Mouse (Mus musculus) kidney, embryonic 15.5 days (tissue): ENCODE results near the gene Rrp9. TPM values are rescaled to one million over a fixed set of nuclear protein-coding genes. Genes with fewer than 3 reads are reported as not detected.
"Not testable (repeated sequence)": the region's sequence is repeated elsewhere in the genome, so short reads cannot be mapped to it uniquely, and the experiment has no call there.

Experiments
- ATAC-seq: fragments of 200-750 bp; cut with Nextera tagmentation; replicated peaks from 2 replicates; pipeline ENCODE4 v1.8.0; 2017; ENCODE audit warnings: moderate TSS enrichment; ENCODE audit not compliant: low FRiP score
- H3K27ac ChIP-seq: fragments of 300-500 bp; sonication (generic); 2 replicates; pipeline ENCODE4 v1.5.1; 2015; ENCODE audit warnings: mild to moderate bottlenecking, inconsistent platforms
- H3K27me3 ChIP-seq: fragments of 300-500 bp; sonication (generic); 2 replicates; pipeline ENCODE4 v1.6.1; 2015; ENCODE audit warnings: inconsistent platforms
- H3K36me3 ChIP-seq: fragments of 300-500 bp; sonication (generic); 2 replicates; pipeline ENCODE4 v1.6.1; 2015; ENCODE audit warnings: inconsistent platforms
- H3K4me1 ChIP-seq: fragments of 300-500 bp; sonication (generic); 2 replicates; pipeline ENCODE4 v1.6.1; 2015; ENCODE audit warnings: inconsistent platforms
- H3K4me2 ChIP-seq: fragments of 300-500 bp; sonication (generic); 2 replicates; pipeline ENCODE4 v1.6.1; 2015; ENCODE audit warnings: moderate library complexity, mild to moderate bottlenecking, inconsistent platforms
- H3K4me3 ChIP-seq: fragments of 300-500 bp; sonication (generic); replicated peaks from 2 replicates; pipeline ENCODE4 v1.5.1; 2015; ENCODE audit warnings: mild to moderate bottlenecking, inconsistent platforms
- H3K9ac ChIP-seq: fragments of 300-500 bp; sonication (generic); 2 replicates; pipeline ENCODE4 v1.6.1; 2015; ENCODE audit warnings: mild to moderate bottlenecking, inconsistent platforms
- H3K9me3 ChIP-seq: fragments of 300-500 bp; sonication (generic); replicated peaks from 2 replicates; pipeline ENCODE4 v1.6.1; 2016; ENCODE audit warnings: inconsistent platforms
- WGBS: fragments of 180-500 bp; shearing (Covaris S2); methylation state at CpG from one replicate; pipeline ENCODE4 v1.1.7; 2015; ENCODE audit warnings: mixed read lengths; 5-methylcytosine and 5-hydroxymethylcytosine counted together
- polyA plus RNA-seq: library from polyadenylated mRNA; unstranded; fragments of >200 nt; fragmentation: Nextera tagmentation; extraction: Ambion mirVana; gene quantifications from 2 replicates; pipeline ENCODE4 v1.2.1, GENCODE M21; 2015

Rrp9 gene
- polyA plus RNA-seq, 1 experiment from 2014 or later: 54.3 TPM

DNA sequence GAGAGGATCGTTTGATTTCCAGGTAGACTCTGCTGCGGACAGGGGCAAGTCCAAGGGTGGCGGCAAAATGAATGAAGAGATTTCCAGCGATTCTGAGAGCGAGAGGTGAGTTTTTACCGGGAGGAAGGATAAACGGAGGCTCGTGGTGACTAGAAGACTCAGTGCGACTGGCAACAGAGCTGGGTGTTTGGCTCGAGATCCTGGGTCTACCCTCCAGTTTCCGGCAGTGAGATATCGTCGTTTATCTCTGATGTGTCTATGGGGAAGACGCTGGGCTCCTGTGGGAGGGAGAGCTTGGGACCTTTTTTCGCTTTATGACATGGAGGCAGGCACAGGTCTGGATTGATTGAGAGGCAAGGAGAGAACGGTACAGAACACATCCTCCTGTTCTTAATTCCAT is 1.9 kb downstream of the Rrp9 start:
- H3K9me3 ChIP-seq: no peaks in the 10 kb centered on the region
- peaks cover 47% of the 10 kb centered on the region for H3K4me1 ChIP-seq
- H3K4me2 ChIP-seq: peak overlapping the region; percentile 86
- H3K27ac ChIP-seq: 0 out of 2 replicates have a peak overlapping the region, but pooled peaks have one; percentile 16
- H3K27me3 ChIP-seq: no peaks in the 10 kb centered on the region
- no peak for ATAC-seq
- peaks cover 22% of the 10 kb centered on the region for H3K36me3 ChIP-seq
- 3% methylated on average over 16 of the region's 16 CpGs for WGBS
- H3K9ac ChIP-seq: peak overlapping the region; percentile 65
- peak overlapping the region; percentile 76 for H3K4me3 ChIP-seq

DNA sequence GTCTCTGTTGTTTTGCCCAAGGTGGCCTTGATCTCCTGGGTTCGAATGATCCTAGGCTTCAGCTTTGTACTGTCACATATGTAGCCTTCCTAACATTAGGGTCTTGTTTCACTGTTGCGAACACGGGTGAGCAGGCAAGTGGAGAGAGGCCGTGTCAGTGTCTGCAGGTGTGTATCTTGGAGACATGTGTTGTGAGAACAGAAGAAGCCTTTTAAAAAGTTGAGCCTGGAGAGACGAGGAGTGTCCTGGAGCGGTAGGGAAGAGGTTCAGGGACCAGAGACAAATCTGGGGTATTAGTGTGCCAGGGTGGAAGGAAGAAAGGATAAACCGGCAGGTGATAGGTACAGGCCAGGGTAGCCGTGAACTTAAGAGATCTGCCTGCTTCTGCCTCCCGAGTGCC is 2.3 kb downstream of the Rrp9 start:
- peak overlapping the region; percentile 65 for H3K9ac ChIP-seq
- H3K4me2 ChIP-seq: peak overlapping the region; percentile 86
- peaks cover 27% of the 10 kb centered on the region for H3K36me3 ChIP-seq
- H3K27me3 ChIP-seq: no peaks in the 10 kb centered on the region
- H3K9me3 ChIP-seq: no peaks in the 10 kb centered on the region
- H3K4me3 ChIP-seq: peak overlapping the region; percentile 76
- ATAC-seq: no peak
- H3K4me1 ChIP-seq: peaks cover 45% of the 10 kb centered on the region
- WGBS: 73% methylated on average over 9 of the region's 9 CpGs
- no peak overlapping the region for H3K27ac ChIP-seq

GRCm38 (mm10) chr9:106480541-106480940 is 4.8 kb downstream of the Rrp9 start:
- 92% methylated on average over 7 of the region's 7 CpGs for WGBS
- Histone ChIP-seq H3K4me2 (no peak overlapping the region), H3K27ac (no peak overlapping the region), H3K9me3 (no peaks in the 10 kb centered on the region), H3K36me3 (peaks cover 51% of the 10 kb centered on the region), H3K9ac (no peak overlapping the region), H3K27me3 (no peaks in the 10 kb centered on the region), H3K4me1 (peaks cover 21% of the 10 kb centered on the region), H3K4me3 (no peak overlapping the region)
- no peak for ATAC-seq

- H3K4me2 ChIP-seq: no peak overlapping the region
- 87% methylated on average over 15 of the region's 15 CpGs for WGBS
- H3K4me3 ChIP-seq: no peak overlapping the region
- no peak overlapping the region for H3K9ac ChIP-seq
- no peak overlapping the region for H3K27ac ChIP-seq
- peaks cover 56% of the 10 kb centered on the region for H3K36me3 ChIP-seq
- no peaks in the 10 kb centered on the region for H3K9me3 ChIP-seq
- H3K27me3 ChIP-seq: no peaks in the 10 kb centered on the region
- no peak for ATAC-seq
- H3K4me1 ChIP-seq: peaks cover 16% of the 10 kb centered on the region
Observed at GRCm38 (mm10) chr9:106481075-106481474, 5.3 kb downstream of the Rrp9 start.

GRCm38 (mm10) chr9:106481676-106482075 is 5.9 kb downstream of the Rrp9 start:
- Histone ChIP-seq H3K4me1 (peaks cover 10% of the 10 kb centered on the region), H3K36me3 (peaks cover 62% of the 10 kb centered on the region), H3K27ac (no peak overlapping the region), H3K9me3 (no peaks in the 10 kb centered on the region), H3K27me3 (no peaks in the 10 kb centered on the region), H3K9ac (no peak overlapping the region), H3K4me3 (no peak overlapping the region), H3K4me2 (no peak overlapping the region)
- WGBS: 92% methylated on average over 13 of the region's 13 CpGs
- no peak for ATAC-seq

- 86% methylated on average over 17 of the region's 17 CpGs for WGBS
- Histone ChIP-seq H3K9ac (no peak overlapping the region), H3K4me3 (no peak overlapping the region), H3K4me1 (peaks cover 7% of the 10 kb centered on the region), H3K27me3 (no peaks in the 10 kb centered on the region), H3K27ac (no peak overlapping the region), H3K36me3 (peaks cover 62% of the 10 kb centered on the region), H3K9me3 (no peaks in the 10 kb centered on the region), H3K4me2 (no peak overlapping the region)
- no peak for ATAC-seq
Observed at GRCm38 (mm10) chr9:106482578-106483115, 6.9 kb downstream of the Rrp9 start.

DNA sequence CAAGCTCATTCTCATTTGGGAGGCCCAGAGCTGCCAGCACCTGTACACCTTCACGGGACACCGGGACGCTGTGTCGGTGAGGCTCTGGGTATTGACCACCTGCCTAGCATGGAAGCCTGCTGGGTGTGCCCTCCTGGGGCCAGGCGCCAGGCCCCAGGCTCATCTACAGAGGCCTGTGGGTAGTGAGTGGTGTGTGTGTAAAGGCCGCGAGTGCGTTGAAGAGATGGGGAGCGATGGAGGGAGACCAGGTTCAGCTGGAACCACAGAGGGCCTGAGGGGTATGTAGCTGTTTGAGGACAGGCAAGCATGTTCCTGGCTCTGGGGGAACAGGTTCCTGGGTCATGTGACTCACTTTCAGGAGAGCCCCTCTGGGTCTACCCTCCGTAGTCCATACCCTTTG is 7.4 kb downstream of the Rrp9 start:
- no peak for ATAC-seq
- no peaks in the 10 kb centered on the region for H3K27me3 ChIP-seq
- H3K27ac ChIP-seq: no peak overlapping the region
- no peak overlapping the region for H3K4me3 ChIP-seq
- no peak overlapping the region for H3K9ac ChIP-seq
- H3K36me3 ChIP-seq: peaks cover 62% of the 10 kb centered on the region
- no peak overlapping the region for H3K4me2 ChIP-seq
- no peaks in the 10 kb centered on the region for H3K9me3 ChIP-seq
- H3K4me1 ChIP-seq: peaks cover 2% of the 10 kb centered on the region
- 98% methylated on average over 10 of the region's 10 CpGs for WGBS

DNA sequence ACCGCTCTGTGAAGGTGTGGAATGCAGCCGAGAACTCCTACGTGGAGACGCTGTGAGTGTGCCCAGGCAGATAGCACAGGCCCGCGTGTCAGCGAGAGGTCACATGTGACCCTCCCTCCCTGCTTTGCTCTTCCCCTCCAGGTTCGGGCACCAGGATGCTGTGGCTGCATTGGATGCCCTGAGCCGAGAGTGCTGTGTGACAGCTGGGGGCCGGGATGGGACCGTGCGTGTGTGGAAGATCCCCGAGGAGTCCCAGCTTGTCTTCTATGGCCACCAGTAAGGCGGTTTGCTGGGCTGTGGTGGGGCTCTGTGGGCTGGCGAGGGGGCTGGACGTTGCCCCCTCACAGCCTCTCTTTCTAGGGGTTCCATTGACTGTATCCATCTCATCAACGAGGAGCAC is 7.8 kb downstream of the Rrp9 start:
- WGBS: 90% methylated on average over 17 of the region's 17 CpGs
- Histone ChIP-seq H3K36me3 (peaks cover 62% of the 10 kb centered on the region), H3K27me3 (no peaks in the 10 kb centered on the region), H3K4me1 (no peaks in the 10 kb centered on the region), H3K9me3 (no peaks in the 10 kb centered on the region), H3K4me2 (no peak overlapping the region), H3K4me3 (no peak overlapping the region), H3K27ac (no peak overlapping the region), H3K9ac (no peak overlapping the region)
- ATAC-seq: no peak

DNA sequence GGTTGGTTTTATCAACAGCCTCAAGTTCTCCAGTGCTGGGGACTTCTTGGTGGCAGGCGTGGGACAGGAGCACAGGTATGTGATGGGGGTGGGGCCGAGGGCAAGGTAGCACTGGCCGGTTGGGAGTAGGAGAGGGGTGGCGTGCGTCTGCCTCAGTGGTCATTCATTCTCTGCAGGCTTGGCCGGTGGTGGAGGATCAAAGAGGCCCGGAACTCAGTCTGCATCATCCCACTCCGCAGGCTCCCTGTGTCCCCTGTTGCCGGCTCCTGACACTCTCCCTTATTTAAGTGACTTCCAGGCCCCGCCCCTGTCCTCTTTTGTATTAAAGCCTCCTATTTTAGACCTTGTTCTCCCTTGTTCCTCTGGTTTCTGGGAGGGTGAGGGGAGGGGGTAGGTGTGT is 9.3 kb downstream of the Rrp9 start:
- Histone ChIP-seq H3K9me3 (no peaks in the 10 kb centered on the region), H3K36me3 (peaks cover 62% of the 10 kb centered on the region), H3K9ac (no peak overlapping the region), H3K4me3 (no peak overlapping the region), H3K4me1 (no peaks in the 10 kb centered on the region), H3K27me3 (no peaks in the 10 kb centered on the region), H3K27ac (no peak overlapping the region), H3K4me2 (no peak overlapping the region)
- WGBS: 87% methylated on average over 10 of the region's 10 CpGs
- ATAC-seq: no peak

DNA sequence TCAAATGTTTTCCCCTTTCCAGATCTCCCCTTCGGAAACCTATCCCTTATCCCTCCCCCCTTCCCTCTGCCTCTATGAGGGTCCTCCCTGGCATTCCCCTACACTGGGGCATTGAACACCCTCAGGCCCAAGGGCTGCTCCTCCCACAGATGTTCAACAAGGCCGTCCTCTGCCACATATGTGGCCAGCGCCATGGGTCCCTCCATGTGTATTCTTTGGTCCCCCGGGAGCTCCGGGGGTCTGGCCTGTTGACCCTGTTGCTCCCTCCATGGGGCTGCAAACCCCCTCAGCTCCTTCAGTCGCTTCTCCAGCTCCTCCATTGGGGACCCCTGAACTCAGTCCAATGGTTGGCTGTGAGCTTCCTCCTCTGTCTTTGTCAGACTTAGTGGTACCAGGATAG is 11.8 kb downstream of the Rrp9 start:
- H3K9ac ChIP-seq, H3K4me3 ChIP-seq, H3K9me3 ChIP-seq, H3K4me1 ChIP-seq, ATAC-seq, H3K27ac ChIP-seq, H3K27me3 ChIP-seq, H3K4me2 ChIP-seq: not testable (repeated sequence)
- peaks cover 40% of the 10 kb centered on the region for H3K36me3 ChIP-seq
- 85% methylated on average over 6 of the region's 6 CpGs for WGBS

DNA sequence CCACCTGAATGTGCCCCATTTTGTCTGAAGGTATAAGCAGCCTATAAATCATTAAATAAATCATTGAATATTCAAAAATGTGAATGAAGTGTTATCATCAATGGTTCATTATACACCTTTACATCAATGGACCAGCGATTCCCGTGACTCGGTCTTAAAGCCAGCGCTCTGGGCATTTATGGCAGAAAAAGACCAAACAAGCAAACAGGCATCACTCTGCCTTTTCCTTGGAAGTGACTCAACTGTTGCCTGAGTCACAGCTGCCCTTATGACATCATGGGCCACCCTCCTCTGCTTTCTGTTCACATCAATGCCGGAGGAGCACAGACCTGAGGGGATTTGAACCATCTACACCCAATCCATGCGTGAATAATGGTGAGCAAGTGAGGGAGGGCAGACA is 23.9 kb downstream of the Rrp9 start, which contains the start of gene Iqcf1:
Iqcf1 (plus strand) TSS at position 301 of the 400 bp plus-strand sequence.
- Histone ChIP-seq H3K4me1 (no peaks in the 10 kb centered on the region), H3K27ac (no peak within 1 kb of the TSS), H3K4me3 (no peak within 1 kb of the TSS), H3K9me3 (no peaks in the 10 kb centered on the region), H3K27me3 (no peaks in the 10 kb centered on the region), H3K36me3 (no peaks in the 10 kb centered on the region), H3K4me2 (no peak within 1 kb of the TSS), H3K9ac (no peak within 1 kb of the TSS)
- ATAC-seq: no peak
- 93% methylated on average over 6 of the region's 6 CpGs for WGBS

DNA sequence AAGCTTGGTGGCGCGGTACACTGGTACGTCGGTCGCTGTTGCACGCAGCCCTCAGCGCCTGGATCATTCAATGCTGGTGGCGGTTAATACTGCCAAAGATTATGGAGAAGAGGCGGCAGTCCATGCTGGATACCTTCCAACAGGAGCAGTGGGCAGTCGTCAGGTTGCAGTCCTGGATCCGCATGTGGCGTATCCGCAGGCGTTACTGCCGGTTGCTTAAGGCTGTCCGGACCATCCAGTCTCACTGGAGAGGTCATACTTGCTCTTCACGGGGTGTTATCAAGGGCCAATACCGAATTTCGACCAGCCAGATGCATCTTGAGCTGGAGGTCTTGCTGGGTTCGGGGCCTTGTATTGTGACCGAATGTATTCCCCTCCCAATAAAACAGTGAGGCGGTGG is 26.1 kb downstream of the Rrp9 start:
- no peak overlapping the region for H3K4me3 ChIP-seq
- H3K27me3 ChIP-seq: no peaks in the 10 kb centered on the region
- no peak for ATAC-seq
- no peaks in the 10 kb centered on the region for H3K36me3 ChIP-seq
- no peaks in the 10 kb centered on the region for H3K4me1 ChIP-seq
- no peak overlapping the region for H3K9ac ChIP-seq
- H3K9me3 ChIP-seq: no peaks in the 10 kb centered on the region
- H3K27ac ChIP-seq: no peak overlapping the region
- no peak overlapping the region for H3K4me2 ChIP-seq
- WGBS: 90% methylated on average over 22 of the region's 22 CpGs

DNA sequence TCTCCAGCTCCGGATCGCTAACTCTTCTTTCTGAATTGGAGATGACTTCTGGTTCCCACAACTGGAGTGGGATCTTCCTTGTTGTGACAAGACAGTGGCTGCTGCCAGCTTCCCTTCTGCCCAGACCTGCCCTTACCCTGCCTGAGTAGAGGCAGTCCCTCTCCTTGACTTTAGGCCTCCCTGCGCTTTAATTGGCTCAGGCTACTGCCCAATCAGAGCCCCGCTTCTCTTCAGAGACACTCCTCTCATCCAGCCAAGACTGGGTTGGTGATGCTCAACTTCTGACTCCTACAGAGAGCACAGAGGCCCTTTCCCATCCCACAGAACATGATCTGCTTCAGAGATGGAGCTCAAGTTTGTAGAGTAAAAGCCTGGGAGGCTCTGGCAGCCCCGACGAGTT is 28.5 kb downstream of the Rrp9 start:
- no peak overlapping the region for H3K9ac ChIP-seq
- no peaks in the 10 kb centered on the region for H3K27me3 ChIP-seq
- no peak overlapping the region for H3K27ac ChIP-seq
- ATAC-seq: no peak
- H3K4me3 ChIP-seq: no peak overlapping the region
- no peaks in the 10 kb centered on the region for H3K36me3 ChIP-seq
- no peaks in the 10 kb centered on the region for H3K9me3 ChIP-seq
- 72% methylated on average over 6 of the region's 6 CpGs for WGBS
- no peak overlapping the region for H3K4me2 ChIP-seq
- no peaks in the 10 kb centered on the region for H3K4me1 ChIP-seq
